Mouse (Mus musculus) intestine, embryonic 15.5 days (tissue): ENCODE results near the gene Dcaf10. TPM values are rescaled to one million over a fixed set of nuclear protein-coding genes. Genes with fewer than 3 reads are reported as not detected.

ENCODE experiments used
- ATAC-seq: fragments of 200-750 bp; cut with Nextera tagmentation; 2 replicates; pipeline ENCODE4 v1.8.0; 2017; ENCODE audit warnings: moderate TSS enrichment, moderate library complexity
- H3K27ac ChIP-seq: fragments of 300-500 bp; sonication (generic); 2 replicates; pipeline ENCODE4 v1.5.1; 2015; ENCODE audit warnings: mild to moderate bottlenecking, inconsistent platforms
- H3K27me3 ChIP-seq: fragments of 300-500 bp; sonication (generic); replicated peaks from 2 replicates; pipeline ENCODE4 v1.6.1; 2015; ENCODE audit warnings: inconsistent platforms
- H3K36me3 ChIP-seq: fragments of 300-500 bp; sonication (generic); 2 replicates; pipeline ENCODE4 v1.6.1; 2015; ENCODE audit warnings: inconsistent platforms
- H3K4me1 ChIP-seq: fragments of 300-500 bp; sonication (generic); replicated peaks from 2 replicates; pipeline ENCODE4 v1.6.1; 2015; ENCODE audit warnings: inconsistent platforms
- H3K4me2 ChIP-seq: fragments of 300-500 bp; sonication (generic); replicated peaks from 2 replicates; pipeline ENCODE4 v1.6.1; 2015; ENCODE audit warnings: mild to moderate bottlenecking, inconsistent platforms
- H3K4me3 ChIP-seq: fragments of 300-500 bp; sonication (generic); replicated peaks from 2 replicates; pipeline ENCODE4 v1.5.1; 2015; ENCODE audit warnings: inconsistent platforms
- H3K9ac ChIP-seq: fragments of 300-500 bp; sonication (generic); 2 replicates; pipeline ENCODE4 v1.6.1; 2015; ENCODE audit warnings: inconsistent platforms
- H3K9me3 ChIP-seq: fragments of 300-500 bp; sonication (generic); 2 replicates; pipeline ENCODE4 v1.6.1; 2016; ENCODE audit warnings: inconsistent platforms
- WGBS: fragments of 180-500 bp; shearing (Covaris S2); methylation state at CpG from one replicate; pipeline ENCODE4 v1.1.7; 2015; 5-methylcytosine and 5-hydroxymethylcytosine counted together
- polyA plus RNA-seq: library from polyadenylated mRNA; unstranded; fragments of >200 nt; fragmentation: Nextera tagmentation; extraction: Ambion mirVana; gene quantifications from 2 replicates; pipeline ENCODE4 v1.2.1, GENCODE M21; 2015

Gene Dcaf10
- 9.3 and 9.5 TPM in 2 replicates for polyA plus RNA-seq

GRCm38 (mm10) chr4:45341669-45342249 lies at the start of gene Dcaf10:
Gene Dcaf10, plus strand, starts transcription at chr4:45342101.
- H3K4me3 ChIP-seq = peak within 1 kb of the TSS; percentile 97
- H3K36me3 ChIP-seq = no peaks in the 10 kb centered on the region

GRCm38 (mm10) chr4:45296662-45297564 lies 45.0 kb upstream of the Dcaf10 start, which contains the start of gene Trmt10b:
Gene Trmt10b, plus strand, starts transcription at chr4:45297127.
- no peak within 1 kb of the TSS for H3K27ac ChIP-seq
- 17% methylated on average over 27 of the region's 27 CpGs for WGBS
- peak within 1 kb of the TSS; percentile 69 for H3K9ac ChIP-seq
- H3K4me1 ChIP-seq = peaks cover 5% of the 10 kb centered on the region
- H3K4me3 ChIP-seq = peak within 1 kb of the TSS; percentile 70
- H3K9me3 ChIP-seq = no peaks in the 10 kb centered on the region
- peak; percentile 95 for ATAC-seq
- H3K4me2 ChIP-seq = peak within 1 kb of the TSS; percentile 73
- no peaks in the 10 kb centered on the region for H3K27me3 ChIP-seq
- no peaks in the 10 kb centered on the region; the same call in 1 of the 2 replicates for H3K36me3 ChIP-seq

More at GRCm38 (mm10) chr4:45341669-45342249, at the start of gene Dcaf10:
- Histone ChIP-seq H3K27ac (peak within 1 kb of the TSS; percentile 96), H3K4me2 (peak within 1 kb of the TSS; percentile 82), H3K27me3 (no peaks in the 10 kb centered on the region), H3K9ac (peak within 1 kb of the TSS; percentile 74), H3K9me3 (no peaks in the 10 kb centered on the region), H3K4me1 (peaks cover 9% of the 10 kb centered on the region; the same call in 1 of the 2 replicates)
- peak; percentile 98 for ATAC-seq
- WGBS = 1% methylated on average over 42 of the region's 42 CpGs

- Histone ChIP-seq H3K9me3 (no peaks in the 10 kb centered on the region), H3K4me3 (no peak overlapping the region), H3K9ac (no peak overlapping the region), H3K4me1 (no peaks in the 10 kb centered on the region), H3K36me3 (peaks cover 11% of the 10 kb centered on the region), H3K4me2 (no peak overlapping the region), H3K27me3 (no peaks in the 10 kb centered on the region), H3K27ac (no peak overlapping the region)
- WGBS = 95% methylated on average over 14 of the region's 14 CpGs
- ATAC-seq = no peak
These were observed 36.4 kb upstream of the Dcaf10 start for GRCm38 (mm10) chr4:45305536-45305935.

- H3K27ac ChIP-seq = no peak overlapping the region
- H3K36me3 ChIP-seq = peaks cover 11% of the 10 kb centered on the region
- 35% methylated on average over 11 of the region's 11 CpGs for WGBS
- H3K9me3 ChIP-seq = no peaks in the 10 kb centered on the region
- H3K4me1 ChIP-seq = no peaks in the 10 kb centered on the region
- no peaks in the 10 kb centered on the region for H3K27me3 ChIP-seq
- no peak overlapping the region for H3K4me2 ChIP-seq
- H3K9ac ChIP-seq = no peak overlapping the region
- no peak for ATAC-seq
- H3K4me3 ChIP-seq = no peak overlapping the region
These were observed 33.9 kb upstream of the Dcaf10 start for GRCm38 (mm10) chr4:45308046-45308445.

- 91% methylated on average over 6 of the region's 6 CpGs for WGBS
- ATAC-seq = no peak
- no peak overlapping the region for H3K9ac ChIP-seq
- H3K27ac ChIP-seq = no peak overlapping the region
- no peaks in the 10 kb centered on the region for H3K4me1 ChIP-seq
- H3K36me3 ChIP-seq = peaks cover 11% of the 10 kb centered on the region
- no peak overlapping the region for H3K4me3 ChIP-seq
- no peaks in the 10 kb centered on the region for H3K27me3 ChIP-seq
- H3K4me2 ChIP-seq = no peak overlapping the region
- no peaks in the 10 kb centered on the region for H3K9me3 ChIP-seq
These were observed 33.3 kb upstream of the Dcaf10 start for GRCm38 (mm10) chr4:45308606-45309005.

GRCm38 (mm10) chr4:45311056-45311455 lies 30.8 kb upstream of the Dcaf10 start:
- Histone ChIP-seq H3K36me3 (peaks cover 16% of the 10 kb centered on the region), H3K4me1 (no peaks in the 10 kb centered on the region), H3K4me3 (no peak overlapping the region), H3K9me3 (no peaks in the 10 kb centered on the region), H3K4me2 (no peak overlapping the region), H3K27ac (no peak overlapping the region), H3K27me3 (no peaks in the 10 kb centered on the region), H3K9ac (no peak overlapping the region)
- no peak for ATAC-seq
- 95% methylated on average over 2 of the region's 2 CpGs for WGBS

GRCm38 (mm10) chr4:45320159-45320816 lies 21.6 kb upstream of the Dcaf10 start:
- Histone ChIP-seq H3K9me3 (no peaks in the 10 kb centered on the region), H3K27ac (peak overlapping the region; percentile 91), H3K4me1 (peaks cover 4% of the 10 kb centered on the region; the same call in 1 of the 2 replicates), H3K27me3 (0 out of 2 replicates have a peak, but pooled peaks cover 1% of the 10 kb centered on the region), H3K36me3 (peaks cover 13% of the 10 kb centered on the region; the same call in 1 of the 2 replicates), H3K4me3 (peak overlapping the region; percentile 92), H3K9ac (peak overlapping the region; percentile 89), H3K4me2 (peak overlapping the region; percentile 69)
- WGBS = under 1% methylated on average over 56 of the region's 56 CpGs
- ATAC-seq = peak; percentile 94

GRCm38 (mm10) chr4:45331139-45331538 lies 10.8 kb upstream of the Dcaf10 start:
- 72% methylated on average over 7 of the region's 7 CpGs for WGBS
- no peak overlapping the region for H3K4me2 ChIP-seq
- no peaks in the 10 kb centered on the region for H3K36me3 ChIP-seq
- 0 out of 2 replicates have a peak, but pooled peaks cover 3% of the 10 kb centered on the region for H3K27me3 ChIP-seq
- ATAC-seq = no peak
- no peaks in the 10 kb centered on the region for H3K9me3 ChIP-seq
- H3K4me3 ChIP-seq = no peak overlapping the region
- no peak overlapping the region for H3K27ac ChIP-seq
- no peak overlapping the region for H3K9ac ChIP-seq
- H3K4me1 ChIP-seq = no peaks in the 10 kb centered on the region

- H3K27ac ChIP-seq = no peak overlapping the region
- H3K36me3 ChIP-seq = no peaks in the 10 kb centered on the region
- ATAC-seq = no peak
- H3K9ac ChIP-seq = no peak overlapping the region
- no peak overlapping the region for H3K4me2 ChIP-seq
- no peak overlapping the region for H3K4me3 ChIP-seq
- H3K4me1 ChIP-seq = no peaks in the 10 kb centered on the region
- WGBS = 58% methylated on average over 3 of the region's 3 CpGs
- no peaks in the 10 kb centered on the region for H3K9me3 ChIP-seq
- 0 out of 2 replicates have a peak, but pooled peaks cover 2% of the 10 kb centered on the region for H3K27me3 ChIP-seq
These were observed 9.4 kb upstream of the Dcaf10 start for GRCm38 (mm10) chr4:45332466-45332865.

GRCm38 (mm10) chr4:45341226-45341625 lies 675 bp upstream of the Dcaf10 start:
- peak overlapping the region; percentile 82 for H3K4me2 ChIP-seq
- H3K27me3 ChIP-seq = no peaks in the 10 kb centered on the region
- H3K36me3 ChIP-seq = no peaks in the 10 kb centered on the region
- peak overlapping the region; percentile 96; the same call in 1 of the 2 replicates for H3K27ac ChIP-seq
- peak overlapping the region; percentile 97 for H3K4me3 ChIP-seq
- no peaks in the 10 kb centered on the region for H3K9me3 ChIP-seq
- 60% methylated on average over 9 of the region's 9 CpGs for whole genome bisulfite sequencing
- H3K4me1 ChIP-seq = peaks cover 9% of the 10 kb centered on the region; the same call in 1 of the 2 replicates
- peak overlapping the region; percentile 65; the same call in 1 of the 2 replicates for H3K9ac ChIP-seq
- no peak for ATAC-seq

GRCm38 (mm10) chr4:45342286-45343155 lies 620 bp downstream of the Dcaf10 start, which contains the start of gene Exosc3:
Gene Exosc3, minus strand, starts transcription at chr4:45342732.
- whole genome bisulfite sequencing = under 1% methylated on average over 59 of the region's 76 CpGs
- peak; percentile 93 for ATAC-seq
- no peaks in the 10 kb centered on the region for H3K36me3 ChIP-seq

More at GRCm38 (mm10) chr4:45342286-45343155, 620 bp downstream of the Dcaf10 start, which contains the start of gene Exosc3:
- Histone ChIP-seq H3K27me3 (no peaks in the 10 kb centered on the region), H3K4me2 (peak within 1 kb of the TSS; percentile 82), H3K27ac (peak within 1 kb of the TSS; percentile 96), H3K9ac (peak within 1 kb of the TSS; percentile 74), H3K4me3 (peak within 1 kb of the TSS; percentile 97), H3K9me3 (no peaks in the 10 kb centered on the region), H3K4me1 (peaks cover 9% of the 10 kb centered on the region; the same call in 1 of the 2 replicates)
